Mouse (Mus musculus) MEL (cell line): ENCODE data around the gene Arfip1. TPM values are rescaled to one million over a fixed set of nuclear protein-coding genes. Genes with fewer than 3 reads are reported as not detected.

Source experiments
- DNase-seq: peaks from one replicate; pipeline ENCODE4 v3.0.0; 2011; ENCODE audit warnings: low read depth, low spot score
- H3K27ac ChIP-seq: 2 replicates; pipeline ENCODE4 v1.5.1; 2012; ENCODE audit warnings: low read depth, mild to moderate bottlenecking, control low read depth, low read length, moderate library complexity; ENCODE audit not compliant: control insufficient read depth
- H3K27me3 ChIP-seq, 2 experiments: fragments of 150-350 bp in 1 of 2; sonication (generic) in 1 of 2; 2 replicates each; pipeline ENCODE4 v1.6.1; 2012; ENCODE audit warnings: low read length in 2 of 2, mild to moderate bottlenecking in 2 of 2, improper control_type of control experiment in 1 of 2, moderate library complexity in 1 of 2; ENCODE audit not compliant: insufficient read depth in 2 of 2, control insufficient read depth in 1 of 2
- H3K36me3 ChIP-seq, 2 experiments: 2 replicates each; pipeline ENCODE4 v1.6.1; 2012 to 2014; ENCODE audit warnings: low read length in 2 of 2, improper control_type of control experiment in 1 of 2, inconsistent platforms in 1 of 2, mild to moderate bottlenecking in 1 of 2; ENCODE audit not compliant: insufficient read depth in 2 of 2, control insufficient read depth in 1 of 2
- H3K4me1 ChIP-seq, 2 experiments: fragments of 150-350 bp in 1 of 2; sonication (generic) in 1 of 2; 2 replicates each; pipeline ENCODE4 v1.6.1; 2012; ENCODE audit warnings: low read length in 2 of 2, improper control_type of control experiment in 1 of 2, mild to moderate bottlenecking in 1 of 2; ENCODE audit not compliant: insufficient read depth in 2 of 2, control insufficient read depth in 1 of 2
- H3K4me3 ChIP-seq, 2 experiments: fragments of 150-350 bp in 1 of 2; sonication (generic) in 1 of 2; 2 replicates each; pipeline ENCODE4 v1.5.1; 2012; ENCODE audit warnings: low read depth in 2 of 2, low read length in 2 of 2, mild to moderate bottlenecking in 2 of 2, moderate library complexity in 2 of 2, control low read depth in 1 of 2, improper control_type of control experiment in 1 of 2; ENCODE audit not compliant: control insufficient read depth in 1 of 2, insufficient read depth in 1 of 2
- H3K79me2 ChIP-seq: 2 replicates; pipeline ENCODE4 v1.6.1; 2012; ENCODE audit warnings: mild to moderate bottlenecking, low read length, moderate library complexity; ENCODE audit not compliant: control insufficient read depth, poor library complexity, insufficient read depth
- H3K9ac ChIP-seq: 2 replicates; pipeline ENCODE4 v1.6.1; 2012; ENCODE audit warnings: low read depth, mild to moderate bottlenecking, control low read depth, low read length, moderate library complexity; ENCODE audit not compliant: control insufficient read depth, poor library complexity, severe bottlenecking
- H3K9me3 ChIP-seq: fragments of 150-350 bp; sonication (generic); replicated peaks from 2 replicates; pipeline ENCODE4 v1.6.1; 2012; ENCODE audit warnings: mild to moderate bottlenecking, low read length, improper control_type of control experiment, moderate library complexity; ENCODE audit not compliant: insufficient read depth
- CTCF ChIP-seq, 3 experiments: IDR thresholded peaks in 2 of 3; conservative IDR thresholded peaks in 1 of 3; 2 replicates each; pipeline ENCODE4 v1.5.1; 2011 to 2012; ENCODE audit warnings: low read length in 3 of 3, low read depth in 2 of 3, mild to moderate bottlenecking in 2 of 3, improper control_type of control experiment in 1 of 3, inconsistent platforms in 1 of 3, mixed read lengths in 1 of 3, moderate library complexity in 1 of 3; ENCODE audit not compliant: control insufficient read depth in 1 of 3, insufficient read depth in 1 of 3, poor library complexity in 1 of 3, severe bottlenecking in 1 of 3
- E2F4 ChIP-seq: IDR thresholded peaks from 2 replicates; pipeline ENCODE4 v1.6.1; 2011; ENCODE audit warnings: low read depth, low read length, improper control_type of control experiment, borderline replicate concordance
- ETS1 ChIP-seq: IDR thresholded peaks from 2 replicates; pipeline ENCODE4 v1.6.1; 2012; ENCODE audit warnings: low read depth, mild to moderate bottlenecking, inconsistent platforms, low read length, improper control_type of control experiment, moderate library complexity
- GATA1 ChIP-seq: IDR thresholded peaks from 2 replicates; pipeline ENCODE4 v1.6.1; 2011; ENCODE audit warnings: low read depth, low read length, improper control_type of control experiment
- HCFC1 ChIP-seq: IDR thresholded peaks from 2 replicates; pipeline ENCODE4 v1.6.1; 2012; ENCODE audit warnings: low read depth, mild to moderate bottlenecking, inconsistent platforms, low read length, improper control_type of control experiment, moderate library complexity
- JUND ChIP-seq: IDR thresholded peaks from 2 replicates; pipeline ENCODE4 v1.6.1; 2011; ENCODE audit warnings: low read depth, mild to moderate bottlenecking, improper control_type of control experiment, low read length
- KAT2A ChIP-seq: conservative IDR thresholded peaks from 2 replicates; pipeline ENCODE4 v1.6.1; 2012; ENCODE audit warnings: low read depth, low read length, improper control_type of control experiment, inconsistent platforms
- MAFK ChIP-seq: IDR thresholded peaks from 2 replicates; pipeline ENCODE4 v1.6.1; 2011; ENCODE audit warnings: low read depth, mild to moderate bottlenecking, low read length, improper control_type of control experiment, borderline replicate concordance
- MAX ChIP-seq: IDR thresholded peaks from 2 replicates; pipeline ENCODE4 v1.6.1; 2011; ENCODE audit warnings: low read length, improper control_type of control experiment
- MAZ ChIP-seq: IDR thresholded peaks from 2 replicates; pipeline ENCODE4 v1.6.1; 2012; ENCODE audit warnings: low read depth, mild to moderate bottlenecking, inconsistent platforms, low read length, improper control_type of control experiment
- MEF2A ChIP-seq: IDR thresholded peaks from 2 replicates; pipeline ENCODE4 v1.6.1; 2014; ENCODE audit warnings: low read depth, mild to moderate bottlenecking, inconsistent platforms, low read length, improper control_type of control experiment; ENCODE audit not compliant: poor library complexity, insufficient replicate concordance, severe bottlenecking; ENCODE audit errors: extremely low read depth
- MXI1 ChIP-seq: IDR thresholded peaks from 2 replicates; pipeline ENCODE4 v1.6.1; 2011; ENCODE audit warnings: mild to moderate bottlenecking, low read depth, low read length, improper control_type of control experiment
- MYC ChIP-seq: IDR thresholded peaks from 2 replicates; pipeline ENCODE4 v1.6.1; 2011; ENCODE audit warnings: low read depth, mild to moderate bottlenecking, low read length, improper control_type of control experiment, moderate library complexity
- NELFE ChIP-seq: IDR thresholded peaks from 2 replicates; pipeline ENCODE4 v1.6.1; 2011; ENCODE audit warnings: low read depth, low read length, improper control_type of control experiment
- POLR2A ChIP-seq, 2 experiments: IDR thresholded peaks; 2 replicates each; pipeline ENCODE4 v1.6.1; 2011 to 2012; ENCODE audit warnings: low read length in 2 of 2, mild to moderate bottlenecking in 2 of 2, control low read depth in 1 of 2, improper control_type of control experiment in 1 of 2, low read depth in 1 of 2, moderate library complexity in 1 of 2; ENCODE audit not compliant: control insufficient read depth in 1 of 2, insufficient read depth in 1 of 2, poor library complexity in 1 of 2
- SIN3A ChIP-seq: IDR thresholded peaks from 2 replicates; pipeline ENCODE4 v1.6.1; 2012; ENCODE audit warnings: low read length, improper control_type of control experiment, inconsistent platforms
- TAL1 ChIP-seq: IDR thresholded peaks from 2 replicates; pipeline ENCODE4 v1.6.1; 2012; ENCODE audit warnings: mild to moderate bottlenecking, inconsistent platforms, low read length, moderate library complexity, mixed read lengths
- TBP ChIP-seq: IDR thresholded peaks from 2 replicates; pipeline ENCODE4 v1.8.0; 2011; ENCODE audit warnings: low read depth, low read length, improper control_type of control experiment
- TCF12 ChIP-seq: IDR thresholded peaks from 2 replicates; pipeline ENCODE4 v1.6.1; 2014; ENCODE audit warnings: low read depth, mild to moderate bottlenecking, inconsistent platforms, low read length, improper control_type of control experiment, moderate library complexity
- USF1 ChIP-seq: IDR thresholded peaks from 2 replicates; pipeline ENCODE4 v1.6.1; 2014; ENCODE audit warnings: low read depth, mild to moderate bottlenecking, inconsistent platforms, low read length, improper control_type of control experiment, moderate library complexity
- USF2 ChIP-seq, 2 experiments: IDR thresholded peaks; 2 replicates each; pipeline ENCODE4 v1.6.1; 2011 to 2012; ENCODE audit warnings: improper control_type of control experiment in 2 of 2, low read length in 2 of 2, borderline replicate concordance in 1 of 2, inconsistent platforms in 1 of 2, low read depth in 1 of 2, mild to moderate bottlenecking in 1 of 2; ENCODE audit not compliant: insufficient read depth in 1 of 2
- ZC3H11A ChIP-seq: IDR thresholded peaks from 2 replicates; pipeline ENCODE4 v1.6.1; 2012; ENCODE audit warnings: low read depth, mild to moderate bottlenecking, inconsistent platforms, low read length, improper control_type of control experiment
- ZKSCAN1 ChIP-seq: IDR thresholded peaks from 2 replicates; pipeline ENCODE4 v1.6.1; 2012; ENCODE audit warnings: low read depth, mild to moderate bottlenecking, inconsistent platforms, low read length, improper control_type of control experiment, moderate library complexity
- ZMIZ1 ChIP-seq: IDR thresholded peaks from 2 replicates; pipeline ENCODE4 v1.6.1; 2012; ENCODE audit warnings: low read depth, mild to moderate bottlenecking, inconsistent platforms, low read length, improper control_type of control experiment, moderate library complexity
- ZNF384 ChIP-seq: IDR thresholded peaks from 2 replicates; pipeline ENCODE4 v1.6.1; 2012; ENCODE audit warnings: low read depth, mild to moderate bottlenecking, inconsistent platforms, low read length, improper control_type of control experiment
- polyA plus RNA-seq, 2 experiments: library from polyadenylated mRNA; stranded (reverse) in 1 of 2; unstranded in 1 of 2; fragments of >175 nt in 1 of 2; fragments of >200 nt in 1 of 2; gene quantifications; 2 replicates each; pipeline versions ENCODE4 v1.2.1 to v1.2.4; 2012; ENCODE audit warnings: low replicate concordance in 2 of 2, low read depth in 1 of 2; ENCODE audit not compliant: insufficient read length in 2 of 2, insufficient read depth in 1 of 2, missing spikeins in 1 of 2
- total RNA-seq: library from RNA; depleted of rRNA; stranded (reverse); fragments of 300-350 nt; gene quantifications from 2 replicates; pipeline ENCODE4 v1.2.3, GENCODE M21; 2012

Arfip1 gene
- total and polyA plus RNA-seq, 3 experiments: 12.5 to 15.4 TPM; not detected in 1

- no peaks in the 10 kb centered on the region for H3K4me1 ChIP-seq
- no peak for DNase-seq
- no peaks in the 10 kb centered on the region for H3K27me3 ChIP-seq
- no peaks in the 10 kb centered on the region for H3K36me3 ChIP-seq
- no peak overlapping the region for H3K9ac ChIP-seq
- TF ChIP-seq MAX (no peak), MAZ (no peak), TAL1 (no peak), TCF12 (no peak), ZNF384 (no peak), ETS1 (no peak), CTCF (IDR thresholded peaks at IDR 0.05 in 2 of 3, conservative IDR thresholded peaks at IDR 0.05 in 1 of 3; ENCODE audit: control insufficient read depth in 1 of 3, insufficient read depth in 1 of 3, low read depth in 2 of 3, low read length in 3 of 3, poor library complexity in 1 of 3, severe bottlenecking in 1 of 3) (no peak), TBP (no peak)
- H3K79me2 ChIP-seq: no peaks in the 10 kb centered on the region
- H3K9me3 ChIP-seq: no peaks in the 10 kb centered on the region
- no peak overlapping the region for H3K4me3 ChIP-seq
- no peak overlapping the region for H3K27ac ChIP-seq
Measured at GRCm38 (mm10) chr3:84497718-84498117, 84.7 kb downstream of the Arfip1 start.

GRCm38 (mm10) chr3:84492657-84493056 lies 89.8 kb downstream of the Arfip1 start:
- TF ChIP-seq KAT2A: no peak
- no peak for TF ChIP-seq ZNF384
- TF ChIP-seq CTCF (IDR thresholded peaks at IDR 0.05 in 2 of 3, conservative IDR thresholded peaks at IDR 0.05 in 1 of 3; ENCODE audit: control insufficient read depth in 1 of 3, insufficient read depth in 1 of 3, low read depth in 2 of 3, low read length in 3 of 3, poor library complexity in 1 of 3, severe bottlenecking in 1 of 3): no peak
- TF ChIP-seq ZC3H11A: no peak
- no peak for TF ChIP-seq E2F4
- no peak for TF ChIP-seq GATA1
- no peak for TF ChIP-seq JUND
- no peak for TF ChIP-seq MAFK
- TF ChIP-seq TBP: no peak
- no peak for TF ChIP-seq MAX
- TF ChIP-seq USF1: no peak
- no peak for TF ChIP-seq ETS1
- TF ChIP-seq MXI1: no peak
- no peaks in the 10 kb centered on the region for H3K4me1 ChIP-seq
- H3K4me3 ChIP-seq: no peak overlapping the region
- no peak overlapping the region for H3K27ac ChIP-seq
- DNase-seq: no peak
- no peaks in the 10 kb centered on the region for H3K9me3 ChIP-seq
- no peak overlapping the region for H3K9ac ChIP-seq
- H3K79me2 ChIP-seq: no peaks in the 10 kb centered on the region
- no peaks in the 10 kb centered on the region for H3K27me3 ChIP-seq
- no peaks in the 10 kb centered on the region for H3K36me3 ChIP-seq

GRCm38 (mm10) chr3:84492148-84492547 lies 90.3 kb downstream of the Arfip1 start:
- no peaks in the 10 kb centered on the region for H3K9me3 ChIP-seq
- no peaks in the 10 kb centered on the region for H3K27me3 ChIP-seq
- H3K79me2 ChIP-seq: no peaks in the 10 kb centered on the region
- H3K36me3 ChIP-seq: no peaks in the 10 kb centered on the region
- no peak overlapping the region for H3K27ac ChIP-seq
- H3K4me1 ChIP-seq: no peaks in the 10 kb centered on the region
- H3K4me3 ChIP-seq: no peak overlapping the region
- no peak overlapping the region for H3K9ac ChIP-seq
- no peak for DNase-seq
- TF ChIP-seq NELFE (no peak), HCFC1 (no peak), MYC (no peak), KAT2A (no peak), CTCF (IDR thresholded peaks at IDR 0.05 in 2 of 3, conservative IDR thresholded peaks at IDR 0.05 in 1 of 3; ENCODE audit: control insufficient read depth in 1 of 3, insufficient read depth in 1 of 3, low read depth in 2 of 3, low read length in 3 of 3, poor library complexity in 1 of 3, severe bottlenecking in 1 of 3) (no peak), MEF2A (no peak), USF2 (IDR thresholded peaks at IDR 0.05; ENCODE audit: borderline replicate concordance in 1 of 2, insufficient read depth in 1 of 2, low read depth in 1 of 2, low read length in 2 of 2) (no peak), E2F4 (no peak), ZMIZ1 (no peak), ZKSCAN1 (no peak), SIN3A (no peak), POLR2A (IDR thresholded peaks at IDR 0.05; ENCODE audit: control insufficient read depth in 1 of 2, insufficient read depth in 1 of 2, low read depth in 1 of 2, low read length in 2 of 2, poor library complexity in 1 of 2) (no peak), ZNF384 (no peak), ZC3H11A (no peak), ETS1 (no peak)
